Mouse (Mus musculus) splenic B cell, adult 2 months (primary cell): Measurements from ENCODE around the gene Sprr1b.
"Not testable (repeated sequence)": the region's sequence is repeated elsewhere in the genome, so short reads cannot be mapped to it uniquely, and the experiment has no call there.

Source experiments
- DNase-seq: peaks from one replicate; pipeline ENCODE4 v3.0.0-alpha.2; 2011; ENCODE audit warnings: low read depth, low spot score
- H3K27me3 ChIP-seq: 2 replicates; pipeline ENCODE4 v1.6.1; 2012; ENCODE audit warnings: mild to moderate bottlenecking, low read length, moderate library complexity, mixed read lengths; ENCODE audit not compliant: control insufficient read depth, poor library complexity, insufficient read depth, severe bottlenecking
- H3K36me3 ChIP-seq: 2 replicates; pipeline ENCODE4 v1.6.1; 2012; ENCODE audit warnings: mild to moderate bottlenecking, low read length, moderate library complexity, mixed read lengths; ENCODE audit not compliant: control insufficient read depth, poor library complexity, insufficient read depth, severe bottlenecking

The Sprr1b gene

GRCm38 (mm10) chr3:92438689-92439088 lies at the start of gene Sprr1b:
Gene Sprr1b, minus strand, starts transcription at chr3:92438789.
- Histone ChIP-seq H3K36me3 (no peaks in the 10 kb centered on the region), H3K27me3 (no peaks in the 10 kb centered on the region)
- no peak for DNase-seq

GRCm38 (mm10) chr3:92486307-92486706 lies 47.7 kb upstream of the Sprr1b start:
- H3K27me3 ChIP-seq: no peaks in the 10 kb centered on the region
- H3K36me3 ChIP-seq: no peaks in the 10 kb centered on the region
- no peak for DNase-seq

GRCm38 (mm10) chr3:92485863-92486262 lies 47.3 kb upstream of the Sprr1b start, which contains the start of gene Sprr1a:
Gene Sprr1a, minus strand, starts transcription at chr3:92485895.
- H3K27me3 ChIP-seq: no peaks in the 10 kb centered on the region
- H3K36me3 ChIP-seq: no peaks in the 10 kb centered on the region
- no peak for DNase-seq

- DNase-seq, H3K36me3 ChIP-seq, H3K27me3 ChIP-seq: not testable (repeated sequence)
These were observed 42.7 kb upstream of the Sprr1b start for GRCm38 (mm10) chr3:92481249-92481648.

- DNase-seq: no peak
- no peaks in the 10 kb centered on the region for H3K36me3 ChIP-seq
- no peaks in the 10 kb centered on the region; the same call in 1 of the 2 replicates for H3K27me3 ChIP-seq
These were observed 31.5 kb upstream of the Sprr1b start for GRCm38 (mm10) chr3:92470111-92470510.

- H3K36me3 ChIP-seq: no peaks in the 10 kb centered on the region
- H3K27me3 ChIP-seq: no peaks in the 10 kb centered on the region; the same call in 1 of the 2 replicates
- DNase-seq: no peak
These were observed 28.8 kb upstream of the Sprr1b start for GRCm38 (mm10) chr3:92467424-92467823.

GRCm38 (mm10) chr3:92466576-92466975 lies 28.0 kb upstream of the Sprr1b start:
- no peak for DNase-seq
- Histone ChIP-seq H3K36me3 (no peaks in the 10 kb centered on the region), H3K27me3 (no peaks in the 10 kb centered on the region)

- H3K36me3 ChIP-seq: no peaks in the 10 kb centered on the region
- no peaks in the 10 kb centered on the region for H3K27me3 ChIP-seq
- no peak for DNase-seq
These were observed 20.0 kb upstream of the Sprr1b start, which contains the start of gene Sprr3 for GRCm38 (mm10) chr3:92458620-92459019. Gene Sprr3, minus strand, starts transcription at chr3:92458720.

- no peak for DNase-seq
- Histone ChIP-seq H3K36me3 (no peaks in the 10 kb centered on the region), H3K27me3 (no peaks in the 10 kb centered on the region)
These were observed 16.6 kb upstream of the Sprr1b start for GRCm38 (mm10) chr3:92455151-92455550.

- Histone ChIP-seq H3K36me3 (no peaks in the 10 kb centered on the region), H3K27me3 (no peaks in the 10 kb centered on the region)
- no peak for DNase-seq
These were observed 1.6 kb upstream of the Sprr1b start for GRCm38 (mm10) chr3:92440177-92440576.

- Histone ChIP-seq H3K36me3 (no peaks in the 10 kb centered on the region), H3K27me3 (no peaks in the 10 kb centered on the region)
- no peak for DNase-seq
These were observed 6.3 kb downstream of the Sprr1b start, which contains the start of gene Sprr2k for GRCm38 (mm10) chr3:92432282-92432681. Gene Sprr2k, plus strand, starts transcription at chr3:92432582.

- DNase-seq: no peak
- H3K36me3 ChIP-seq: no peaks in the 10 kb centered on the region
- H3K27me3 ChIP-seq: no peaks in the 10 kb centered on the region
These were observed 9.3 kb downstream of the Sprr1b start, which contains the start of gene Gm9774 for GRCm38 (mm10) chr3:92429323-92429722. Gene Gm9774, minus strand, starts transcription at chr3:92429423.

GRCm38 (mm10) chr3:92417782-92418181 lies 20.8 kb downstream of the Sprr1b start, which contains the start of gene Sprr2j-ps:
Gene Sprr2j-ps, plus strand, starts transcription at chr3:92418082.
- H3K36me3 ChIP-seq: no peaks in the 10 kb centered on the region
- no peak for DNase-seq
- no peaks in the 10 kb centered on the region; the same call in 1 of the 2 replicates for H3K27me3 ChIP-seq

GRCm38 (mm10) chr3:92407691-92408090 lies 30.9 kb downstream of the Sprr1b start, which contains the start of gene Sprr2i:
Gene Sprr2i, plus strand, starts transcription at chr3:92407991.
- no peak for DNase-seq

GRCm38 (mm10) chr3:92394301-92394700 lies 44.3 kb downstream of the Sprr1b start:
- H3K27me3 ChIP-seq: no peaks in the 10 kb centered on the region
- no peaks in the 10 kb centered on the region for H3K36me3 ChIP-seq
- DNase-seq: no peak

More at GRCm38 (mm10) chr3:92407691-92408090, 30.9 kb downstream of the Sprr1b start, which contains the start of gene Sprr2i:
- Histone ChIP-seq H3K36me3 (no peaks in the 10 kb centered on the region), H3K27me3 (no peaks in the 10 kb centered on the region)
